Mouse (Mus musculus): Measurements from ENCODE around the gene Npdc1.

Gene Npdc1

DNA sequence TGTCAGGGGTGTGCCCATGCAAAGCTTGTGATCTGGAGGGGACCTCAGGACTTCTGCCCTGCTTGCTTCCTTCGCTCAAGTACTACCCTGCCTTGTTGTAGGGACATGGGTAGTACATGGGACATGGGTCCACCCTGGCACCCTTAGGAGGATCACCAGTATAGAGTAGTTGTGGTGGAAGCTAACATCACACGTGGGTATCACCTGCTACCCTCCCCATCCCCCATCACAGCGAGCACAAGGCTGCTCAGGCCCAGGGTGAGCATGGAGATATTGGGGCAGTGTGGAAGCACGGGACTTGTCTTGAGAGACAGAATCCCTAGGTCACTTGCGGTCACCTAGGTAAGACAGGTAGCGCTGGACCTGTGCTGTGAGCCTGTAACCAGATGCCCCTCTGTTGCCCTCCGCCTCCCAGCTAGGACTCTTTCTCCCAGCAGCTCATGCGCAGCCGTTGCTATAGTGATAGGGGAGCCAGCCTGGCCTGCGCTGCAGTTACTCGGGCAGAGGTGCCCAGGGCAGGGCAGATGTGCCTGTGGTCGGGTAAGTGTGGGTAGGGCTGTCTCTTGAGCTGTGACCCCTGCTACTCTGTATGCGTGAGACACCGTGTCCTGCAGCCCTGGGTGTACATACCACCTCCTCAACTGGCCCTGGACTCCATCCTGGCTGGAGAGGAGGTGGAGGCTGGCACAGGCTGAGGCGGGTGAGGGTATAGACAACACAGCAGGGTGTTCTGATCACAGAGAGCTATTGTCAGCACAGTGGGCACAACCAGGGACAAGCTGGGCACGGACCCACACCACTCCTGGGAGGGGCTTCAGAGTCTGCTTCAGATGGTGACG, 31.5 kb downstream of the Npdc1 start:
- no peak for DNase-seq

- DNase-seq, result no peak
Measured at GRCm38 (mm10) chr2:25431308-25431855, 32.2 kb downstream of the Npdc1 start.

DNA sequence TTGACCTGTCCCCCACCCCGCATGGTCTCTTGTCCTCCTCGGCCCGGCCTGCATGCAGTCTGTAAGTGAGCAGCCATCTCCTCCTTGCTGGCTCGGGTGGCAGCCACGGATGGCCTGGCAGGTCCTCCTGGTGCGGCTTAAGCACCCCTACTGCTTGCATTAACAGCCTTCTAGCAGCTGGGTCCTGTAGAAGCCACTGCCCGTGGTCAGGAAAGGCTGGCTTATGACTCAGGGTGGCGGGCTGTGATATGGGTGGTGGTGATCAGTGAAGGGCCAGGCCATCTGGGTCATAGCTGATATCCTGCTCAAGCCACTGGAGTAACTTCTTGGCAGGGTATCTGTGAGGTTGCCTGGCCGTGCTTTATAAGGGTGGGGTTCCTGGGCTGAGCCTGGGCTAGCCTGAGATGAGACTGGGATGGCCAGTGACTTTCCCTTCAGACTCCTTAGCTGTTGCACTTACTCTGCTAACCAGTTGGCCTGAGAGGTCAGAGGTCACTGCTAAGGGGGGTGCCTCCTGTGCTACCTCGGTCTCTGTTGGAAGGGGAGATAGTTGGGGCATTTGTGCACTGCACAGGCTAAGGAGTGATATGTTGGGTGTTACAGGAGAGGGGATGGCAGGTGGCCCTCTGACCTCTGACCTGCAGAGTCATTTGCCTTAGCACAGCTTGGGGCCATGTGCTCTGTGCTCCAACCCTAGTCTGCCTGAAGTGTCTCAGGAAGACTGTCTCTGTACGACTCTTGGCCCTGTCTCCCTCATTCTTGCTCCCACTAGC, 33.4 kb downstream of the Npdc1 start:
- no peak for DNase-seq

- DNase-seq, result no peak
Measured at GRCm38 (mm10) chr2:25433101-25433500, 34.0 kb downstream of the Npdc1 start.

- no peak for DNase-seq
Measured at GRCm38 (mm10) chr2:25434292-25434691, 35.1 kb downstream of the Npdc1 start.

DNA sequence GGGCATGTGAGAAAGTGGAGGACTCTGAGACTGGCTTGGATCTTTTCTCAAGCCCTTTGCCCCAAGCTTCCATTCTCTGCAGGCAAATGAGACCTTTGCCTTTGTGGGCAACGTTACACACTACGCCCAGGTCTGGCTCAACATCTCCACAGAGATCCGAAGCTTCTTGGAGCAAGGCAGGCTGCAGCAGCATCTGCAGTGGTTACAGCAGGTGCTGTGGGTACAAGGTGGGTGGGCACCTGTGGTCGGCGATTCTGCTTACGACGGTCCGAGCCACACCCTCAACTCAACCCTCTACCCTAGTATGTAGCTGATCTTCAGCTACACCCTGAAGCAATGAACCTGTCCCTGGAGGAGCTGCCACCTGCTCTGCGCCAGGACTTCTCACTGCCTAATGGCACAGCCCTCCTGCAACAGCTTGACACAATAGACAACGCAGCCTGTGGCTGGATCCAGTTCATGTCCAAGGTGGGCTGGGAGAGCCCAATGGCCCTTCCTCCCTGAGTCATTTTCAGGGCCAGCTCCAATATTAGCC, 37.2 kb downstream of the Npdc1 start:
- no peak for DNase-seq

DNA sequence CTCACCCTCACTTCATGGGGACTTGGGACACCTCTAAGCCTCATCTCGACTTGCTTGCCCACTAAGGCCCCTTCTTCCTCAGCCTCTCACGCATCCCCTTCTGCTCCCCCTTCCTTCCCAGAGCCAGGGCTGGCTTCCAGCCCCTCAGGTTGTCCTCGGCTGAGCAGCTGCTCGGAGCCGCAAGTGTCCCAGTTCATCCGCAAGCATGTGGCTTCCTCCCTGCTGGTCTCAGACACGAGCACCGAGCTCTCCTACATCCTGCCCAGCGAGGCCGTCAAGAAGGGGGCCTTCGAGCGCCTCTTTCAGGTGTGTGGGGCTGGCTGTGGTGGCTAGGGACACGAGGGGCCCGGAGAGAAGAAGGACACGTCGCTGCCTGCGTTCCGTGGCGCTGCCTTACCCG, 41.9 kb downstream of the Npdc1 start:
- DNase-seq, result no peak

DNA sequence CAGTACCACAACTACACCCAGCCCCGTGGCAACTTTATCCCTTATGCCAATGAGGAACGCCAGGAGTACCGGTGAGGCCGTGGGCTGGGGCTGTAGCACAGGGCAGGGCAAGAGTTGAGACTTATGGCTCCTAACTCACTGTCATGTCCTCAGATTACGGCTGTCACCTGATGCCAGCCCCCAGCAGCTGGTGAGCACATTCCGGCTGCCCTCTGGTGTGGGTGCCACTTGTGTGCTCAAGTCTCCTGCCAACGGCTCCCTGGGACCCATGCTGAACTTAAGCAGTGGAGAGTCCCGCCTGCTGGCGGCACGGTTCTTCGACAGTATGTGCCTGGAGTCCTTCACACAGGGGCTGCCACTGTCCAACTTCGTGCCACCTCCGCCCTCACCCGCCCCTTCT, 43.5 kb downstream of the Npdc1 start:
- no peak for DNase-seq

GRCm38 (mm10) chr2:25450853-25451647, 51.9 kb downstream of the Npdc1 start:
- no peak for DNase-seq

GRCm38 (mm10) chr2:25452951-25453350, 53.8 kb downstream of the Npdc1 start:
- DNase-seq, result no peak

DNA sequence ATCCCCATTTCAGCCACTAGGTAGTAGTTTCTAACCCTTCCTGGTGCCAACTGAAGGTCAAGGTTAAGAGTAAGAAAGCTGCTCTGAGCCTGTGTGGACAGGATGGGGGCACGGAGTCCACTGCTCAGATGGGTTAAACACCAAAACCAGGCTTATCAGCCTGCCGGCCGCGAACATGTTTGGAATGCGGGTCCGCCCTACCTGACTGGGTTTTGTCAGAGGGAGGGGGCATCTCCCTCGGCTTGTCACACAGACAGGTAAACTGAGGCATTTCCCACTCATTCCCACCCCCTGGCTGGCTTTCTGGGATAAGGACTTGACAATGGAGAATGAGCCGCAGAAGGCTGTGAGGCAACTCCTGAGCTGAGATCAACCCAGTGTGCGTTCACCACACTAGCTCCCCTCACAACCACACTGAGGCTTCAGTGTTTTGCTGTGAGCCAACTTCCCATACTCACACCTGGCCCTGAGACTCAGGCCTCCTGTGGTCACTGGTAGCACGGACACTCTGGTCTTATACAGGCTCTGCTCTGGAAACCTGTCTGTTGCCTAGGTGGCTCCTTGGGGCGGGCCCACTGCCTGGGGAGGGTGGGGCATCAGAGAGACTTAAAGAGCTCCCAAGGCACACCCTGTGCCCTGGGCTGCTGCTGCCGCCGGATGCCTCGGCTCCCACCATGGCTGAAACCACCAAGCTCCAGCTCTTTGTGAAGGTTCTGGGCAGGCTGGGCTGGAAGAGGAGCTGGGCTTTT, 57.2 kb downstream of the Npdc1 start, which contains the start of gene Clic3:
Gene Clic3 (plus strand): TSS at position 634 of the 749 bp plus-strand sequence.
- DNase-seq, result no peak

DNA sequence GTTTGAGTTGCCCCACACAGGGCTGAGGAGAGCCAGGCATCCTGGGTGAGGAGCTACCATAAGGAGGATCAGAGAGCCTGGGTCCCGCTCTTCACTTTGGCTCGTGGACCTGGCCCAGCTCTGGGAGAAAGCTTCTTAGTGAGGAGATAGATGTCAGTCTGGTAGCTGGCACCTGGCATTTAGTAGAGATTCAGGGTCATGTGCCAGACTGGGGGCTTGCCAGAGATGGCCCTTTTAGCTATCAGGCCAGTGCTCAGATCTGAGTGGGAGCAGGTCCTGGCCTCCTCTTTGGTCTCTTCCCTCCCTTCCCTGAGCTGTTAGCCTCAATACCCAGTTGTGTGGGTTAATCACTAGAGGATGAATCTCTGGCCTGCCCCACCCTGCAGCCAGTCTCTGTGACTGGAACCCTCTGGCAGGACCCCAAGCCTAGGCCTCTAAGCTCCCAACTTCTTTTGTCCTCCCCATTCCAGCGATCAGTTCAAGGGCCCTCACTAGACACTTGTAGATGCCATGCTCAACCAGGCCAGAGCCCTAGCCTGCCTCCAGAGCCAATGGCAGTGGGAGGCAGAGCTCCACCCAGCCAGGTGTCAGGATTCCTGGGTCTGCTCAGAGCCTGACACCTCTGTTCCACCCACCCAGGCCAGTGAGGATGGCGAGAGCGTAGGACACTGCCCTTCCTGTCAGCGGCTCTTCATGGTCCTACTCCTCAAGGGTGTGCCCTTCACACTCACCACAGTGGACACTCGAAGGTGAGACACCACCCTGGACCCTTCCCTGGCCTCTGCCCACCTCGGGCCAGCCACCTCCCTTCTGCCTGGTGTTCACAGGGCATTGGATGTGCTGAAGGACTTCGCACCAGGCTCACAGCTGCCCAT, 58.1 kb downstream of the Npdc1 start:
- no peak for DNase-seq

DNA sequence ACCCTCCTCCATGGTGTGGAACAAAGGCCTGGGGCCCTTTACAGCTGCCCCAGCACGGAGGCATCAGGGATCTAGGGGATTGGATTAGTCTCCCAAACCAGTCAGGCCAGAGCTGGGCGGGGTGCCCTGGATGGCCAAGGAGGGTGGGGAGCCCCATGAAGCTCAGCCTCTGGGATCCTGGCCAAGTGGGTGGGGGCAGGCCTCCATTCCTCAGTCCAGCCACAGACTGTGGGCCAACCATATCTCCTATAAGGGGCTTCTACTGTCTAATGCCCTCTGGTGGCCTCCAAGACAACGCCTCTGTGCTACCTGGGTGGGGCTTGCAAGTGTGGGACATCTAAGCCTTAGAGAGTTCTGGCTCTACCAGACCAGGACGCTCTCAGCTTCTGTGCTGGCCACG, 59.8 kb downstream of the Npdc1 start:
- DNase-seq, result no peak

All from thymus, postnatal 4 days (tissue).